Mouse (Mus musculus) myocyte (in vitro differentiated cells): ENCODE measurements around the gene Pgap1. TPM values are rescaled to one million over a fixed set of nuclear protein-coding genes. Genes with fewer than 3 reads are reported as not detected.

Experiments
- H3K27me3 ChIP-seq: one replicate; pipeline ENCODE4 v1.6.1; 2011; ENCODE audit not compliant: control insufficient read depth, insufficient read depth, insufficient read length
- H3K36me3 ChIP-seq: one replicate; pipeline ENCODE4 v1.6.1; 2011; ENCODE audit not compliant: control insufficient read depth, insufficient read depth
- H3K4me2 ChIP-seq: one replicate; pipeline ENCODE4 v1.6.1; 2011; ENCODE audit warnings: low read depth, control low read depth
- H3K4me3 ChIP-seq: one replicate; pipeline ENCODE4 v1.5.1; 2011; ENCODE audit warnings: mild to moderate bottlenecking, control low read depth, moderate library complexity
- H3K79me2 ChIP-seq: one replicate; pipeline ENCODE4 v1.6.1; 2011; ENCODE audit not compliant: control insufficient read depth, insufficient read depth
- H3ac ChIP-seq: one replicate; pipeline ENCODE4 v1.6.1; 2011; ENCODE audit not compliant: control insufficient read depth, insufficient read length
- CEBPB ChIP-seq: IDR thresholded peaks from 2 replicates; pipeline ENCODE4 v1.6.1; 2011; ENCODE audit warnings: mild to moderate bottlenecking, moderate library complexity; ENCODE audit not compliant: poor library complexity, insufficient read depth, severe bottlenecking
- E2F4 ChIP-seq: IDR thresholded peaks from one replicate; pipeline ENCODE4 v1.6.1; 2011; ENCODE audit warnings: mild to moderate bottlenecking, control low read depth, moderate library complexity; ENCODE audit not compliant: insufficient read depth
- MAX ChIP-seq: IDR thresholded peaks from one replicate; pipeline ENCODE4 v1.6.1; 2011; ENCODE audit warnings: low read depth, mild to moderate bottlenecking, control low read depth
- MYOD1 ChIP-seq, 3 experiments: IDR thresholded peaks; one replicate each; pipeline ENCODE4 v1.6.1; 2011; ENCODE audit warnings: control low read depth in 2 of 3, low read depth in 2 of 3, mild to moderate bottlenecking in 2 of 3, moderate library complexity in 1 of 3; ENCODE audit not compliant: insufficient read length in 2 of 3, control insufficient read depth in 1 of 3
- MYOG ChIP-seq, 3 experiments: IDR thresholded peaks; one replicate each; pipeline ENCODE4 v1.6.1; 2011; ENCODE audit warnings: control low read depth in 2 of 3, low read depth in 2 of 3, mild to moderate bottlenecking in 2 of 3; ENCODE audit not compliant: insufficient read length in 2 of 3, control insufficient read depth in 1 of 3, insufficient read depth in 1 of 3
- POLR2A ChIP-seq: IDR thresholded peaks from one replicate; pipeline ENCODE4 v1.6.1; 2011; ENCODE audit warnings: low read depth, mild to moderate bottlenecking, control low read depth, moderate library complexity; ENCODE audit not compliant: insufficient read length
- POLR2AphosphoS2 ChIP-seq: IDR thresholded peaks from one replicate; pipeline ENCODE4 v1.6.1; 2011; ENCODE audit warnings: low read depth, control low read depth; ENCODE audit not compliant: insufficient read length
- REST ChIP-seq: IDR thresholded peaks from one replicate; pipeline ENCODE4 v1.6.1; 2011; ENCODE audit warnings: mild to moderate bottlenecking, control low read depth, moderate library complexity; ENCODE audit not compliant: insufficient read depth, insufficient read length
- SRF ChIP-seq: IDR thresholded peaks from one replicate; pipeline ENCODE4 v1.6.1; 2011; ENCODE audit warnings: low read depth; ENCODE audit not compliant: control insufficient read depth, insufficient read length
- TCF12 ChIP-seq: IDR thresholded peaks from one replicate; pipeline ENCODE4 v1.6.1; 2011; ENCODE audit warnings: mild to moderate bottlenecking, control low read depth; ENCODE audit not compliant: poor library complexity, insufficient read depth, severe bottlenecking
- TCF3 ChIP-seq: IDR thresholded peaks from one replicate; pipeline ENCODE4 v1.6.1; 2011; ENCODE audit warnings: low read depth, control low read depth; ENCODE audit not compliant: insufficient read length
- USF1 ChIP-seq: IDR thresholded peaks from one replicate; pipeline ENCODE4 v1.6.1; 2011; ENCODE audit warnings: low read depth, mild to moderate bottlenecking, control low read depth, moderate library complexity
- polyA plus RNA-seq: library from polyadenylated mRNA; unstranded; fragments of >200 nt; fragmentation: generic; extraction: Trizol; gene quantifications from one replicate; pipeline ENCODE4 v1.2.1, GENCODE M21; 2012; ENCODE audit warnings: missing spikeins

Gene Pgap1
- 0.59 TPM for polyA plus RNA-seq

DNA sequence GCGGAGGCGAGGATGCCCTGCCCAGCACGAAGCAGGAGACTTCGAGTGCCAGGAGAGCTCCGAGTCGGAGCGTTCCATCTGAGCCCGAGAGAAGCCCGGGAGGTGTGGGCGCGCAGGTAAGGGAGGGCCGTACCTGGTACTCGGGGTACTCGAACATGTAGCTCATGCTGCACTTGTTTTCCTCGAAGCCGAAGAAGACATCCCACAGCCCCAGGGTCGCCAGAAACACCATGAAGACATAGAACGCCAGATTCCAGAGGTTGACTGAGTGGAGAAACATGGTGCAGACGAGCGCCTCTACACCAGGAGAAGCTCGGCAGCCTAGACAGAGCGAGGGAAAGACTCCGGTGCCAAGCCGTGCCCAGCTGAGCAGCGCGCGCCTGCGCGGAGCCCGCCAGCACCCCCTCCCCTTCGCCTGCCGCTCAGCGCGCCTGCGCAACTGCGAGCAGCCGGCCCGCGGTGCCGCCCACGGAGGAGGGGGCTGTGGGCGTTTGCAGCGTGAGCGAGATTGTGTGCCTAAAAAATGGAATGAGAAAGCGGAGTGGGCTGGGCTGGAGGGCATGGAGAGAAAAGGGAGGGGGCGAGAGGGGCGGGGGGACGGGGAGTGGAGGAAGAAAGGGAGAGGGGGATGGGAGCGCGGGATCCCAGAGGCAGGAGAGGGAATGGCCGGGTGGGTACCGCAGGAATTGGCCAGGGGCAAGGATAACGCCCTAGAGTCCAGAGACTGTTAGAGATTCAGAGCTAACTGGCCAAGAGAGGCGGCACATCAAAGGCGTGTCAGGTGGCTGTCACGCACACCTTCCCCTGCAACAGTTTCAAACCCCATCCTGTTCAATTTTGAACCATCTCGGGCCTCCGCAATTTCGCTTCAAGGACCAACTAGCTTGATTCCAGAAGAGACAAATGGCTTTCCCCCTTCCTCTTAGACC lies at the start of gene Pgap1:
TSS of gene Pgap1 (minus strand) at position 384 of the 929 bp plus-strand sequence.
- H3K4me3 ChIP-seq, result peak within 1 kb of the TSS; percentile 76
- H3ac ChIP-seq, result peak within 1 kb of the TSS; percentile 5
- TF ChIP-seq REST (no peak), E2F4 (no peak), MAX (no peak), POLR2A (peak; percentile 72), TCF3 (no peak), SRF (no peak), POLR2AphosphoS2 (peak; percentile 27), MYOG (IDR thresholded peaks at IDR 0.05; ENCODE audit: control insufficient read depth in 1 of 3, insufficient read depth in 1 of 3, insufficient read length in 2 of 3, low read depth in 2 of 3) (peak in 1 of 3 experiments; percentile 29), TCF12 (no peak), USF1 (no peak), CEBPB (no peak), MYOD1 (IDR thresholded peaks at IDR 0.05; ENCODE audit: control insufficient read depth in 1 of 3, insufficient read length in 2 of 3, low read depth in 2 of 3) (peak in 1 of 3 experiments; percentile 22)
- H3K36me3 ChIP-seq, result no peaks in the 10 kb centered on the region
- H3K79me2 ChIP-seq, result no peaks in the 10 kb centered on the region
- H3K4me2 ChIP-seq, result peak within 1 kb of the TSS; percentile 99
- H3K27me3 ChIP-seq, result no peaks in the 10 kb centered on the region

GRCm38 (mm10) chr1:54606936-54607335 lies 49.5 kb upstream of the Pgap1 start:
- Histone ChIP-seq H3K4me2 (no peak overlapping the region), H3K4me3 (no peak overlapping the region), H3K27me3 (no peaks in the 10 kb centered on the region), H3K79me2 (no peaks in the 10 kb centered on the region), H3ac (no peak overlapping the region), H3K36me3 (no peaks in the 10 kb centered on the region)
- TF ChIP-seq TCF12 (no peak), E2F4 (no peak), CEBPB (no peak), SRF (no peak), MAX (no peak), MYOG (IDR thresholded peaks at IDR 0.05; ENCODE audit: control insufficient read depth in 1 of 3, insufficient read depth in 1 of 3, insufficient read length in 2 of 3, low read depth in 2 of 3) (no peak), REST (no peak), TCF3 (no peak), POLR2A (no peak), POLR2AphosphoS2 (no peak), MYOD1 (IDR thresholded peaks at IDR 0.05; ENCODE audit: control insufficient read depth in 1 of 3, insufficient read length in 2 of 3, low read depth in 2 of 3) (no peak), USF1 (no peak)

GRCm38 (mm10) chr1:54601692-54602091 lies 44.2 kb upstream of the Pgap1 start:
- Histone ChIP-seq H3K36me3 (no peaks in the 10 kb centered on the region), H3ac (no peak overlapping the region), H3K4me3 (no peak overlapping the region), H3K79me2 (no peaks in the 10 kb centered on the region), H3K4me2 (no peak overlapping the region), H3K27me3 (no peaks in the 10 kb centered on the region)
- TF ChIP-seq MAX (no peak), POLR2AphosphoS2 (no peak), POLR2A (no peak), MYOG (IDR thresholded peaks at IDR 0.05; ENCODE audit: control insufficient read depth in 1 of 3, insufficient read depth in 1 of 3, insufficient read length in 2 of 3, low read depth in 2 of 3) (no peak), REST (no peak), MYOD1 (IDR thresholded peaks at IDR 0.05; ENCODE audit: control insufficient read depth in 1 of 3, insufficient read length in 2 of 3, low read depth in 2 of 3) (no peak), E2F4 (no peak), TCF12 (no peak), SRF (no peak), USF1 (no peak), TCF3 (no peak), CEBPB (no peak)

DNA sequence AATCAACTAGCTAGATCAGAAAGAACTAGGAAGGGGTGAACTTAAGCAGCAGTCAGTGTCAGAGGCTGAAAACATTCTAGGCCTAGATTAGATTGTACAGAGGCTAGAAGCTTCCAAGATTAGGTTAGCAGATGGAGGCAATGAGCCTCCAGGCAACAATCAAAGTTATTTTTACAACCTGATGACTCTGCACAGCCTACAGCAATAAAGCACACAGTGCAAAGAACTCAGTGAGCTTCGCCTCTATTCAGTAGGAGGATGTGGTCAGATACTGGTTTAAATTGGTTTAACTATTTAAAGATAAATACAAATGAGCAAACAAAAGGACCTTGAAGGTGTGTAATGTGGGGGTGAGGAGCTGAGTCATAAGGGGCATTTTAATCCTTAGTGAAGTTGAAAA lies 42.8 kb upstream of the Pgap1 start:
- no peak for TF ChIP-seq REST
- no peak for TF ChIP-seq POLR2AphosphoS2
- no peak for TF ChIP-seq CEBPB
- no peak for TF ChIP-seq TCF3
- no peak for TF ChIP-seq E2F4
- no peak for TF ChIP-seq USF1
- no peak for TF ChIP-seq MYOD1 (IDR thresholded peaks at IDR 0.05; ENCODE audit: control insufficient read depth in 1 of 3, insufficient read length in 2 of 3, low read depth in 2 of 3)
- TF ChIP-seq POLR2A, result no peak
- TF ChIP-seq MYOG (IDR thresholded peaks at IDR 0.05; ENCODE audit: control insufficient read depth in 1 of 3, insufficient read depth in 1 of 3, insufficient read length in 2 of 3, low read depth in 2 of 3), result no peak
- TF ChIP-seq TCF12, result no peak
- TF ChIP-seq MAX, result no peak
- TF ChIP-seq SRF, result no peak
- Histone ChIP-seq H3ac (no peak overlapping the region), H3K27me3 (no peaks in the 10 kb centered on the region), H3K36me3 (no peaks in the 10 kb centered on the region), H3K4me3 (no peak overlapping the region), H3K4me2 (no peak overlapping the region), H3K79me2 (no peaks in the 10 kb centered on the region)
